Mouse (Mus musculus) gastrocnemius, adult 8-10 months (tissue): ENCODE results near the gene Xpo6. TPM values are rescaled to one million over a fixed set of nuclear protein-coding genes. Genes with fewer than 3 reads are reported as not detected.

ENCODE experiments used
- DNase-seq, 2 experiments: peaks; one replicate each; pipeline ENCODE4 v3.0.0; 2022; ENCODE audit warnings: low spot score in 2 of 2
- total RNA-seq, 4 experiments: library from RNA; stranded (reverse); gene quantifications; 2 replicates each; pipeline ENCODE4 v1.2.4; 2022

Gene Xpo6
- total RNA-seq, 4 experiments from 2014 or later, result 8.3 to 18.1 (median 11.8) TPM

GRCm38 (mm10) chr7:126194175-126194574 lies 6.1 kb downstream of the Xpo6 start:
- DNase-seq, result no peak

- DNase-seq, result no peak
These were observed 8.8 kb downstream of the Xpo6 start for GRCm38 (mm10) chr7:126191471-126191870.

GRCm38 (mm10) chr7:126189517-126189916 lies 10.8 kb downstream of the Xpo6 start:
- DNase-seq, result no peak

GRCm38 (mm10) chr7:126185999-126186398 lies 14.3 kb downstream of the Xpo6 start:
- DNase-seq, result no peak

- DNase-seq, result no peak
These were observed 16.7 kb downstream of the Xpo6 start for GRCm38 (mm10) chr7:126183583-126183982.

- DNase-seq, result no peak
These were observed 18.8 kb downstream of the Xpo6 start for GRCm38 (mm10) chr7:126181487-126181886.

GRCm38 (mm10) chr7:126180956-126181355 lies 19.3 kb downstream of the Xpo6 start:
- DNase-seq, result no peak

- DNase-seq, result no peak
These were observed 21.5 kb downstream of the Xpo6 start for GRCm38 (mm10) chr7:126178804-126179203.

GRCm38 (mm10) chr7:126175999-126176398 lies 24.3 kb downstream of the Xpo6 start:
- no peak for DNase-seq

- no peak for DNase-seq
These were observed 24.8 kb downstream of the Xpo6 start for GRCm38 (mm10) chr7:126175456-126175855.

GRCm38 (mm10) chr7:126174863-126175262 lies 25.4 kb downstream of the Xpo6 start:
- no peak for DNase-seq

- no peak for DNase-seq
These were observed 28.3 kb downstream of the Xpo6 start for GRCm38 (mm10) chr7:126172001-126172400.

- no peak for DNase-seq
These were observed 31.7 kb downstream of the Xpo6 start for GRCm38 (mm10) chr7:126168584-126168983.

- no peak for DNase-seq
These were observed 32.9 kb downstream of the Xpo6 start for GRCm38 (mm10) chr7:126167426-126167825.

- DNase-seq, result no peak
These were observed 33.7 kb downstream of the Xpo6 start for GRCm38 (mm10) chr7:126166571-126166970.

GRCm38 (mm10) chr7:126158238-126158637 lies 42.1 kb downstream of the Xpo6 start:
- no peak for DNase-seq

- DNase-seq, result no peak
These were observed 44.6 kb downstream of the Xpo6 start for GRCm38 (mm10) chr7:126155746-126156145.

- DNase-seq, result no peak
These were observed 45.6 kb downstream of the Xpo6 start for GRCm38 (mm10) chr7:126154731-126155130.

- no peak for DNase-seq
These were observed 48.0 kb downstream of the Xpo6 start for GRCm38 (mm10) chr7:126152324-126152723.

- DNase-seq, result no peak
These were observed 54.1 kb downstream of the Xpo6 start for GRCm38 (mm10) chr7:126146156-126146555.

- DNase-seq, result no peak
These were observed 55.9 kb downstream of the Xpo6 start for GRCm38 (mm10) chr7:126144364-126144763.

- no peak for DNase-seq
These were observed 62.5 kb downstream of the Xpo6 start for GRCm38 (mm10) chr7:126137850-126138249.

GRCm38 (mm10) chr7:126135391-126135790 lies 64.9 kb downstream of the Xpo6 start:
- DNase-seq, result no peak

- no peak for DNase-seq
These were observed 65.5 kb downstream of the Xpo6 start for GRCm38 (mm10) chr7:126134634-126135321.
